Mouse (Mus musculus): ENCODE measurements around the gene Nxt2. TPM values are rescaled to one million over a fixed set of nuclear protein-coding genes. Genes with fewer than 3 reads are reported as not detected.
A peak's percentile ranks its signal among the peaks of the same experiment; 100 is the strongest.

Nxt2 gene
- 18.1 and 21.6 TPM in 2 replicates for polyA plus RNA-seq (2015; fragmentation: Nextera tagmentation; extraction: Ambion mirVana)

- Histone ChIP-seq H3K9ac (ENCODE audit: low read depth, low read length) (no peak within 1 kb of the TSS), H3K4me2 (ENCODE audit: low read length) (peak within 1 kb of the TSS; percentile 57), H3K4me1 (ENCODE audit: control insufficient read depth, insufficient read depth, low read length) (no peaks in the 10 kb centered on the region), H3K36me3 (ENCODE audit: control insufficient read depth, insufficient read depth, low read length) (no peaks in the 10 kb centered on the region), H3K27ac (ENCODE audit: low read length) (no peak within 1 kb of the TSS), H3K9me3 (replicated peaks; ENCODE audit: control insufficient read depth, low read length, poor library complexity, severe bottlenecking) (no peaks in the 10 kb centered on the region), H3K27me3 (ENCODE audit: control insufficient read depth, insufficient read depth, low read depth, low read length) (no peaks in the 10 kb centered on the region), H3K4me3 (ENCODE audit: low read depth, low read length) (peak within 1 kb of the TSS; percentile 52)
- ATAC-seq, result no peak
- WGBS, result 87% methylated on average over 12 of the region's 14 CpGs
Measured at GRCm38 (mm10) chrX:142226542-142226941, at the start of gene Nxt2. Gene Nxt2, plus strand, starts transcription at chrX:142226770.

- Histone ChIP-seq H3K9ac (ENCODE audit: low read depth, low read length) (no peak overlapping the region), H3K9me3 (replicated peaks; ENCODE audit: control insufficient read depth, low read length, poor library complexity, severe bottlenecking) (no peaks in the 10 kb centered on the region), H3K36me3 (ENCODE audit: control insufficient read depth, insufficient read depth, low read length) (no peaks in the 10 kb centered on the region), H3K4me3 (ENCODE audit: low read depth, low read length) (no peak overlapping the region), H3K27ac (ENCODE audit: low read length) (no peak overlapping the region), H3K4me1 (ENCODE audit: control insufficient read depth, insufficient read depth, low read length) (no peaks in the 10 kb centered on the region), H3K27me3 (ENCODE audit: control insufficient read depth, insufficient read depth, low read depth, low read length) (no peaks in the 10 kb centered on the region; the same call in 1 of the 2 replicates), H3K4me2 (ENCODE audit: low read length) (no peak overlapping the region)
- ATAC-seq, result no peak
Measured at GRCm38 (mm10) chrX:142176981-142177380, 49.6 kb upstream of the Nxt2 start.

- Histone ChIP-seq H3K9me3 (replicated peaks; ENCODE audit: control insufficient read depth, low read length, poor library complexity, severe bottlenecking) (no peaks in the 10 kb centered on the region), H3K27me3 (ENCODE audit: control insufficient read depth, insufficient read depth, low read depth, low read length) (peaks cover 4% of the 10 kb centered on the region), H3K4me2 (ENCODE audit: low read length) (no peak overlapping the region), H3K4me3 (ENCODE audit: low read depth, low read length) (no peak overlapping the region), H3K9ac (ENCODE audit: low read depth, low read length) (no peak overlapping the region), H3K27ac (ENCODE audit: low read length) (no peak overlapping the region), H3K36me3 (ENCODE audit: control insufficient read depth, insufficient read depth, low read length) (no peaks in the 10 kb centered on the region), H3K4me1 (ENCODE audit: control insufficient read depth, insufficient read depth, low read length) (no peaks in the 10 kb centered on the region)
- no peak for ATAC-seq
- 88% methylated on average over 2 of the region's 2 CpGs for WGBS
Measured at GRCm38 (mm10) chrX:142182026-142182425, 44.5 kb upstream of the Nxt2 start.

- Histone ChIP-seq H3K4me1 (ENCODE audit: control insufficient read depth, insufficient read depth, low read length) (no peaks in the 10 kb centered on the region), H3K9me3 (replicated peaks; ENCODE audit: control insufficient read depth, low read length, poor library complexity, severe bottlenecking) (no peaks in the 10 kb centered on the region), H3K27me3 (ENCODE audit: control insufficient read depth, insufficient read depth, low read depth, low read length) (no peaks in the 10 kb centered on the region; the same call in 1 of the 2 replicates), H3K4me2 (ENCODE audit: low read length) (peak overlapping the region; percentile 23; the same call in 1 of the 2 replicates), H3K9ac (ENCODE audit: low read depth, low read length) (no peak overlapping the region), H3K36me3 (ENCODE audit: control insufficient read depth, insufficient read depth, low read length) (no peaks in the 10 kb centered on the region), H3K27ac (ENCODE audit: low read length) (no peak overlapping the region), H3K4me3 (ENCODE audit: low read depth, low read length) (no peak overlapping the region)
- 27% methylated on average over 22 of the region's 22 CpGs for WGBS
- peak; percentile 86 for ATAC-seq
Measured at GRCm38 (mm10) chrX:142189023-142189703, 37.4 kb upstream of the Nxt2 start.

- no peak for ATAC-seq
- no peaks in the 10 kb centered on the region; the same call in 1 of the 2 replicates for H3K27me3 ChIP-seq (ENCODE audit: control insufficient read depth, insufficient read depth, low read depth, low read length)
- H3K4me2 ChIP-seq (ENCODE audit: low read length), result no peak overlapping the region
- no peak overlapping the region for H3K4me3 ChIP-seq (ENCODE audit: low read depth, low read length)
- 86% methylated on average over 2 of the region's 2 CpGs for WGBS
- H3K4me1 ChIP-seq (ENCODE audit: control insufficient read depth, insufficient read depth, low read length), result no peaks in the 10 kb centered on the region
- no peaks in the 10 kb centered on the region for H3K9me3 ChIP-seq (replicated peaks; ENCODE audit: control insufficient read depth, low read length, poor library complexity, severe bottlenecking)
- no peak overlapping the region for H3K9ac ChIP-seq (ENCODE audit: low read depth, low read length)
- H3K27ac ChIP-seq (ENCODE audit: low read length), result no peak overlapping the region
- H3K36me3 ChIP-seq (ENCODE audit: control insufficient read depth, insufficient read depth, low read length), result no peaks in the 10 kb centered on the region
Measured at GRCm38 (mm10) chrX:142190355-142190754, 36.2 kb upstream of the Nxt2 start.

- Histone ChIP-seq H3K36me3 (ENCODE audit: control insufficient read depth, insufficient read depth, low read length) (no peaks in the 10 kb centered on the region), H3K27me3 (ENCODE audit: control insufficient read depth, insufficient read depth, low read depth, low read length) (no peaks in the 10 kb centered on the region; the same call in 1 of the 2 replicates), H3K4me2 (ENCODE audit: low read length) (no peak overlapping the region), H3K9ac (ENCODE audit: low read depth, low read length) (no peak overlapping the region), H3K9me3 (replicated peaks; ENCODE audit: control insufficient read depth, low read length, poor library complexity, severe bottlenecking) (no peaks in the 10 kb centered on the region), H3K27ac (ENCODE audit: low read length) (no peak overlapping the region), H3K4me1 (ENCODE audit: control insufficient read depth, insufficient read depth, low read length) (no peaks in the 10 kb centered on the region), H3K4me3 (ENCODE audit: low read depth, low read length) (no peak overlapping the region)
- WGBS, result 45% methylated on average over 6 of the region's 6 CpGs
- ATAC-seq, result no peak
Measured at GRCm38 (mm10) chrX:142194420-142194819, 32.1 kb upstream of the Nxt2 start.

GRCm38 (mm10) chrX:142195551-142195950, 31.0 kb upstream of the Nxt2 start:
- no peaks in the 10 kb centered on the region; the same call in 1 of the 2 replicates for H3K27me3 ChIP-seq (ENCODE audit: control insufficient read depth, insufficient read depth, low read depth, low read length)
- no peaks in the 10 kb centered on the region for H3K36me3 ChIP-seq (ENCODE audit: control insufficient read depth, insufficient read depth, low read length)
- 83% methylated on average over 1 of the region's 1 CpGs for WGBS
- no peak for ATAC-seq
- H3K4me3 ChIP-seq (ENCODE audit: low read depth, low read length), result no peak overlapping the region
- H3K9ac ChIP-seq (ENCODE audit: low read depth, low read length), result no peak overlapping the region
- H3K4me2 ChIP-seq (ENCODE audit: low read length), result no peak overlapping the region
- no peak overlapping the region for H3K27ac ChIP-seq (ENCODE audit: low read length)
- no peaks in the 10 kb centered on the region for H3K4me1 ChIP-seq (ENCODE audit: control insufficient read depth, insufficient read depth, low read length)
- H3K9me3 ChIP-seq (replicated peaks; ENCODE audit: control insufficient read depth, low read length, poor library complexity, severe bottlenecking), result no peaks in the 10 kb centered on the region

GRCm38 (mm10) chrX:142196831-142197230, 29.7 kb upstream of the Nxt2 start, which contains the start of gene Gucy2f:
Gene Gucy2f, minus strand, starts transcription at chrX:142196931.
- no peak for ATAC-seq
- 38% methylated on average over 5 of the region's 5 CpGs for WGBS
- no peak within 1 kb of the TSS for H3K27ac ChIP-seq (ENCODE audit: low read length)
- H3K9me3 ChIP-seq (replicated peaks; ENCODE audit: control insufficient read depth, low read length, poor library complexity, severe bottlenecking), result no peaks in the 10 kb centered on the region
- H3K27me3 ChIP-seq (ENCODE audit: control insufficient read depth, insufficient read depth, low read depth, low read length), result no peaks in the 10 kb centered on the region; the same call in 1 of the 2 replicates
- H3K4me3 ChIP-seq (ENCODE audit: low read depth, low read length), result no peak within 1 kb of the TSS
- no peak within 1 kb of the TSS for H3K9ac ChIP-seq (ENCODE audit: low read depth, low read length)
- no peak within 1 kb of the TSS for H3K4me2 ChIP-seq (ENCODE audit: low read length)
- H3K36me3 ChIP-seq (ENCODE audit: control insufficient read depth, insufficient read depth, low read length), result no peaks in the 10 kb centered on the region
- no peaks in the 10 kb centered on the region for H3K4me1 ChIP-seq (ENCODE audit: control insufficient read depth, insufficient read depth, low read length)

GRCm38 (mm10) chrX:142200295-142200694, 26.3 kb upstream of the Nxt2 start:
- Histone ChIP-seq H3K4me3 (ENCODE audit: low read depth, low read length) (no peak overlapping the region), H3K36me3 (ENCODE audit: control insufficient read depth, insufficient read depth, low read length) (no peaks in the 10 kb centered on the region), H3K27me3 (ENCODE audit: control insufficient read depth, insufficient read depth, low read depth, low read length) (no peaks in the 10 kb centered on the region; the same call in 1 of the 2 replicates), H3K4me2 (ENCODE audit: low read length) (no peak overlapping the region), H3K9ac (ENCODE audit: low read depth, low read length) (no peak overlapping the region), H3K4me1 (ENCODE audit: control insufficient read depth, insufficient read depth, low read length) (no peaks in the 10 kb centered on the region), H3K27ac (ENCODE audit: low read length) (no peak overlapping the region), H3K9me3 (replicated peaks; ENCODE audit: control insufficient read depth, low read length, poor library complexity, severe bottlenecking) (no peaks in the 10 kb centered on the region)
- ATAC-seq, result peak; percentile 54; the same call in 1 of the 2 replicates
- 10% methylated on average over 3 of the region's 3 CpGs for WGBS

Measured in midbrain, embryonic 16.5 days (tissue).